Comparison of ENCODE assay signal across 9 mouse cellular contexts in the genomic region with DNA sequence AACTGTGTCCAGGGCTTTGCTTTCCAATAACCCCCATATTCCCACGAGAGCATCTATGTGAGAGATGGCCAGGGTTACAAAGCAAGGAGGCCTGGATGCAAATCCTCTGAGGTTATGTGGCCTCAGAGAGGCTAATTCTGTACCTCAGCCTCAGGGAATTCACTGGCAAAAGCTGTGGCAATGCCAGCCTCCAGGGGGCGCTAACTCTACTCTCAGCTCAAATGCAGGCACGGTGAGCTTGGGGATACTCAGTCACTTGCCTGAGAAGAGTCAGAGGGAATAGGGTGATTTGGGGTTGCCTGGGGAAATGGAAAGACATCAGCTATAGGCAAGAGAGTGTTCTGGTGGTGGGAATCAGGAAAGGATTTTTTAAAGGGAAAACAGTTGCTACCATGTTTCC. TPM values are rescaled to one million over a fixed set of nuclear protein-coding genes. Genes with fewer than 3 reads are reported as not detected.
DNase-seq lines count a peak whose midpoint lies in the region; ATAC-seq lines count a peak whose summit lies in the region.
"Had no signal": no experiment of that assay in that cellular context is flagged by ENCODE, and none has a peak within 500 bp of the region (broad histone marks: within the 10 kb centered on the region; RNA-seq: fewer than 3 reads in every experiment).

No protein-coding gene starts in this region.

- H3K27ac ChIP-seq in forebrain, embryonic 14.5 days (ENCODE audit: low read depth, low read length), result no peak overlapping the region
- H3K27ac ChIP-seq in forebrain, embryonic 13.5 days, result no peak overlapping the region
- no peak overlapping the region for H3K27ac ChIP-seq in embryonic facial prominence, embryonic 14.5 days (replicated peaks; ENCODE audit: low read depth, low read length)

- H3K4me1 ChIP-seq in forebrain, embryonic 14.5 days (ENCODE audit: control insufficient read depth, insufficient read depth, low read length), result no peaks in the 10 kb centered on the region
- peaks cover under 1% of the 10 kb centered on the region; the same call in 1 of the 2 replicates for H3K4me1 ChIP-seq in forebrain, embryonic 13.5 days
- no peaks in the 10 kb centered on the region for H3K4me1 ChIP-seq in embryonic facial prominence, embryonic 14.5 days (ENCODE audit: control insufficient read depth, insufficient read depth, low read length)

- H3K36me3 ChIP-seq in forebrain, embryonic 14.5 days (ENCODE audit: control insufficient read depth, insufficient read depth, low read length), result peaks cover 81% of the 10 kb centered on the region
- peaks cover 93% of the 10 kb centered on the region for H3K36me3 ChIP-seq in forebrain, embryonic 13.5 days (ENCODE audit: poor library complexity, severe bottlenecking)
- peaks cover 13% of the 10 kb centered on the region for H3K36me3 ChIP-seq in embryonic facial prominence, embryonic 14.5 days (ENCODE audit: control insufficient read depth, insufficient read depth, low read length)

- 49% methylated on average over 3 of the region's 3 CpGs for WGBS in forebrain, embryonic 14.5 days
- WGBS in forebrain, embryonic 13.5 days, result 44% methylated on average over 3 of the region's 3 CpGs
- 51% methylated on average over 3 of the region's 3 CpGs for WGBS in embryonic facial prominence, embryonic 14.5 days

- DNase-seq in forebrain, embryonic 14.5 days (ENCODE audit: low spot score), result peak; percentile 66
- peak; percentile 54 for DNase-seq in A20 (ENCODE audit: low read depth, low spot score)
- DNase-seq in adrenal gland, postnatal 36 days, result peak; percentile 77 to 87
- DNase-seq in embryonic facial prominence, embryonic 14.5 days (ENCODE audit: low spot score), result peak; percentile 12
- DNase-seq in layer of hippocampus, adult 11-12 months (ENCODE audit: low spot score), result peak; percentile 79
- DNase-seq in lung, postnatal 14 days, result peak; percentile 69
- peak; percentile 16 to 66 for DNase-seq in spleen, postnatal 10 days (ENCODE audit: low spot score in 2 of 2)

- H3K4me2 ChIP-seq in forebrain, embryonic 14.5 days (ENCODE audit: low read length), result no peak overlapping the region
- H3K4me2 ChIP-seq in forebrain, embryonic 13.5 days, result no peak overlapping the region
- H3K4me2 ChIP-seq in embryonic facial prominence, embryonic 14.5 days (ENCODE audit: low read depth, low read length), result no peak overlapping the region

- no peak overlapping the region for H3K4me3 ChIP-seq in forebrain, embryonic 14.5 days (ENCODE audit: low read depth, low read length)
- H3K4me3 ChIP-seq in forebrain, embryonic 13.5 days, result no peak overlapping the region
- H3K4me3 ChIP-seq in embryonic facial prominence, embryonic 14.5 days (ENCODE audit: low read depth, low read length), result no peak overlapping the region
- H3K4me3 ChIP-seq: myocyte had no signal

- H3K9ac ChIP-seq in forebrain, embryonic 14.5 days (ENCODE audit: low read length), result no peak overlapping the region
- no peak overlapping the region for H3K9ac ChIP-seq in forebrain, embryonic 13.5 days
- no peak overlapping the region for H3K9ac ChIP-seq in embryonic facial prominence, embryonic 14.5 days (ENCODE audit: low read depth, low read length)

- H3K9me3 ChIP-seq in forebrain, embryonic 14.5 days (replicated peaks; ENCODE audit: control insufficient read depth, low read length), result no peaks in the 10 kb centered on the region
- no peaks in the 10 kb centered on the region for H3K9me3 ChIP-seq in forebrain, embryonic 13.5 days (replicated peaks)
- no peaks in the 10 kb centered on the region for H3K9me3 ChIP-seq in embryonic facial prominence, embryonic 14.5 days (ENCODE audit: control insufficient read depth, low read length)

- no peaks in the 10 kb centered on the region for H3K27me3 ChIP-seq in forebrain, embryonic 14.5 days (replicated peaks; ENCODE audit: control insufficient read depth, insufficient read depth, low read length)
- no peaks in the 10 kb centered on the region for H3K27me3 ChIP-seq in forebrain, embryonic 13.5 days
- no peaks in the 10 kb centered on the region for H3K27me3 ChIP-seq in embryonic facial prominence, embryonic 14.5 days (replicated peaks; ENCODE audit: control insufficient read depth, insufficient read depth, low read length)

- no peak for ATAC-seq in forebrain, embryonic 14.5 days
- ATAC-seq in forebrain, embryonic 13.5 days, result no peak
- no peak for ATAC-seq in embryonic facial prominence, embryonic 14.5 days (ENCODE audit: low read depth)

RNA-seq across cellular contexts. Expression of gene Phf21b, which starts 52.2 kb away (rescaled TPM):
- polyA plus RNA-seq in forebrain, embryonic 14.5 days (2014; fragmentation: Nextera tagmentation; extraction: Ambion mirVana), result 30.0 and 32.9 TPM in 2 replicates
- 16.4 and 17.1 TPM in 2 replicates for polyA plus RNA-seq in forebrain, embryonic 13.5 days (2015; fragmentation: Nextera tagmentation; extraction: Ambion mirVana)
- 1 to 10 TPM; 1.1 to 2.0 TPM for total RNA-seq in adrenal gland, postnatal 36 days (2021)
- 0.49 and 0.52 TPM in 2 replicates for polyA plus RNA-seq in embryonic facial prominence, embryonic 14.5 days (2014; fragmentation: Nextera tagmentation; extraction: Ambion mirVana)

Comparison
In these comparisons a context has a peak if more than half of its experiments do, and no peak if none do; other contexts are left out.
1. DNase-seq: peak in every context shown above with its lines; median percentile 82 in adrenal gland, postnatal 36 days; 79 in layer of hippocampus, adult 11-12 months; 69 in lung, postnatal 14 days; 66 in forebrain, embryonic 14.5 days; 54 in A20; 41 in spleen, postnatal 10 days; 12 in embryonic facial prominence, embryonic 14.5 days.
2. RNA of gene Phf21b, which starts 52.2 kb away (polyA plus RNA-seq): 30.0 to 32.9 TPM in forebrain, embryonic 14.5 days and 16.4 to 17.1 TPM in forebrain, embryonic 13.5 days; 0.49 to 0.52 TPM in embryonic facial prominence, embryonic 14.5 days; every median in the first group is over 10 times any median in the second.